Mouse (Mus musculus) cerebellum, adult 2 months (tissue): ENCODE results near the gene Gtsf1l.

Experiments used
- CTCF ChIP-seq: fragments of 200-500 bp; IDR thresholded peaks from 2 replicates; pipeline ENCODE4 v1.5.1; 2011; ENCODE audit warnings: low read depth, mild to moderate bottlenecking, control low read depth, low read length, moderate library complexity, borderline replicate concordance; ENCODE audit not compliant: insufficient read depth
- POLR2A ChIP-seq: fragments of 200-500 bp; IDR thresholded peaks from 2 replicates; pipeline ENCODE4 v1.6.1; 2011; ENCODE audit warnings: low read length, control low read depth, borderline replicate concordance; ENCODE audit not compliant: insufficient read depth

DNA sequence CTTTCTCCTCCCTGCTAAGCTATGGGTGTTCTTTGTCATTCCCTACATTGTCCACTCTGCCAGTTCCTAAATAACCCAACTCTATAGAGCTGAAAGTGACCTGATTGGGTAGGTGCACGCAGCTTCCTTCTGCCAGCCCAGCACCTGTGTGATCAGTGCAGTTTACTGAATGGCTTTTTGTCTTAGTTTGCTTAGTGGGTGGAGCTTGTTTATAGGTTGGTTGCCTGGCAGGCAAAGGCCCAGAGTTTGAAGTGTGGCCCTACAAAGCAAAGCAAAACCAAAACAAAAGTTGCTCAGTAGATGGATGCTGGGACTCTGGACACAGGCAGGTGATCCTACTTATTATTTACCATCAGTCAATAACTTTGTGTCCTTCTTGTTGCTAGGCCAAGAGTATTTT, 36.0 kb downstream of the Gtsf1l start:
- TF ChIP-seq CTCF = no peak
- TF ChIP-seq POLR2A = no peak
